ENCODE assay signal across 19 mouse cellular contexts in genomic region chr7:83235659-83236058, GRCm38 (mm10).
A peak's percentile ranks its signal among the peaks of the same experiment; 100 is the strongest.
DNase-seq lines count a peak whose midpoint lies in the region; ATAC-seq and TF ChIP-seq lines count a peak whose summit lies in the region.
"Had no signal": no experiment of that assay in that cellular context is flagged by ENCODE, and none has a peak within 500 bp of the region (broad histone marks: within the 10 kb centered on the region; RNA-seq: fewer than 3 reads in every experiment).

No protein-coding gene starts in this region.

- no peaks in the 10 kb centered on the region for H3K27me3 ChIP-seq in intestine, postnatal 0 days (replicated peaks; ENCODE audit: control insufficient read depth, insufficient read depth, low read length)
- H3K27me3 ChIP-seq: heart, embryonic 15.5 days; limb, embryonic 12.5 days; liver, embryonic 15.5 days; neural tube, embryonic 15.5 days; stomach, embryonic 15.5 days had no signal

- no peak overlapping the region for H3K4me3 ChIP-seq in left cerebral cortex, adult 2 months
- H3K4me3 ChIP-seq in intestine, postnatal 0 days (ENCODE audit: low read depth, low read length), result no peak overlapping the region
- no peak overlapping the region for H3K4me3 ChIP-seq in gastrocnemius, adult 2 months
- H3K4me3 ChIP-seq: erythroblast, embryonic 14.5 days; heart, embryonic 15.5 days; hindbrain, embryonic 10.5 days; limb, embryonic 12.5 days; liver, embryonic 15.5 days; neural tube, embryonic 15.5 days; stomach, embryonic 15.5 days had no signal

- DNase-seq in left cerebral cortex, postnatal 4 days, result peak; percentile 65
- no peak for DNase-seq in left cerebral cortex, adult 2 months (ENCODE audit: extremely low spot score in 1 of 2, low spot score in 2 of 2)
- peak; percentile 81 for DNase-seq in cerebellum, adult 11-12 months
- DNase-seq in cerebellum, postnatal 36 days, result peak; percentile 79 to 85
- no peak for DNase-seq in gastrocnemius, adult 2 months
- no peak for DNase-seq in right cerebral cortex, adult 2 months (ENCODE audit: low spot score in 2 of 2)
- DNase-seq: adrenal gland, postnatal 14 days; heart, adult 18-20 months; lung, postnatal 10 days; thymus, postnatal 4 days had no signal

- H3K4me2 ChIP-seq in intestine, postnatal 0 days (replicated peaks; ENCODE audit: low read depth), result no peak overlapping the region
- H3K4me2 ChIP-seq: heart, embryonic 15.5 days; limb, embryonic 12.5 days; liver, embryonic 15.5 days; neural tube, embryonic 15.5 days; stomach, embryonic 15.5 days had no signal

- H3K4me1 ChIP-seq in intestine, postnatal 0 days (replicated peaks; ENCODE audit: control insufficient read depth, insufficient read depth, low read length), result no peaks in the 10 kb centered on the region
- H3K4me1 ChIP-seq: hindbrain, embryonic 10.5 days; liver, embryonic 15.5 days; neural tube, embryonic 15.5 days; stomach, embryonic 15.5 days had no signal

- intact Hi-C loops in left cerebral cortex, postnatal 4 days (cut with DNase I), result no loop called here
- intact Hi-C loops in left cerebral cortex, adult 2 months (cut with DNase I), result no loop called here
- intact Hi-C loops in gastrocnemius, adult 2 months (cut with DNase I), result no loop called here

- H3K9ac ChIP-seq in intestine, postnatal 0 days (ENCODE audit: low read depth, low read length), result no peak overlapping the region
- H3K9ac ChIP-seq: heart, embryonic 15.5 days; limb, embryonic 12.5 days; liver, embryonic 15.5 days; neural tube, embryonic 15.5 days; stomach, embryonic 15.5 days had no signal

- H3K27ac ChIP-seq in left cerebral cortex, adult 2 months, result no peak overlapping the region
- H3K27ac ChIP-seq in intestine, postnatal 0 days (ENCODE audit: low read depth, low read length), result no peak overlapping the region
- no peak overlapping the region for H3K27ac ChIP-seq in gastrocnemius, adult 2 months
- H3K27ac ChIP-seq: heart, embryonic 15.5 days; hindbrain, embryonic 10.5 days; kidney, postnatal 0 days; limb, embryonic 12.5 days; liver, embryonic 15.5 days; neural tube, embryonic 15.5 days; stomach, embryonic 15.5 days had no signal

- H3K9me3 ChIP-seq in intestine, postnatal 0 days (ENCODE audit: control insufficient read depth), result no peaks in the 10 kb centered on the region
- H3K9me3 ChIP-seq: heart, embryonic 15.5 days; hindbrain, embryonic 10.5 days; limb, embryonic 12.5 days; liver, embryonic 15.5 days; neural tube, embryonic 15.5 days; stomach, embryonic 15.5 days had no signal

- no peak for TF ChIP-seq CTCF in left cerebral cortex, adult 2 months (IDR thresholded peaks at IDR 0.05)
- TF ChIP-seq CTCF in intestine, postnatal 0 days (IDR thresholded peaks at IDR 0.05; ENCODE audit: low read depth), result no peak
- TF ChIP-seq CTCF in gastrocnemius, adult 2 months (IDR thresholded peaks at IDR 0.05), result no peak

- no peak for ATAC-seq in intestine, postnatal 0 days

- WGBS in intestine, postnatal 0 days, result 92% methylated on average over 3 of the region's 3 CpGs

- H3K36me3 ChIP-seq in intestine, postnatal 0 days (ENCODE audit: control insufficient read depth, insufficient read depth), result no peaks in the 10 kb centered on the region
- H3K36me3 ChIP-seq: heart, embryonic 15.5 days; hindbrain, embryonic 10.5 days; limb, embryonic 12.5 days; liver, embryonic 15.5 days; neural tube, embryonic 15.5 days; stomach, embryonic 15.5 days had no signal

Comparison
In these comparisons a context has a peak if more than half of its experiments do, and no peak if none do; other contexts are left out.
1. DNase-seq: peak in left cerebral cortex, postnatal 4 days (single experiment), cerebellum, adult 11-12 months (single experiment) and cerebellum, postnatal 36 days (2 of 2); none in left cerebral cortex, adult 2 months (0 of 2), gastrocnemius, adult 2 months (single experiment) and right cerebral cortex, adult 2 months (0 of 2).